Mouse (Mus musculus) G1E-ER4 (cell line): ENCODE measurements around the gene Pdcd2l. TPM values are rescaled to one million over a fixed set of nuclear protein-coding genes. Genes with fewer than 3 reads are reported as not detected.

Source experiments
- GATA1 ChIP-seq: IDR thresholded peaks from one replicate; pipeline ENCODE4 v1.8.0; 2012; ENCODE audit warnings: low read length, inconsistent platforms
- polyA plus RNA-seq: library from polyadenylated mRNA; stranded (reverse); fragments of >175 nt; gene quantifications from 2 replicates; pipeline ENCODE4 v1.2.3, GENCODE M21; 2012

The Pdcd2l gene
- polyA plus RNA-seq, 1 experiment = 11.6 TPM

DNA sequence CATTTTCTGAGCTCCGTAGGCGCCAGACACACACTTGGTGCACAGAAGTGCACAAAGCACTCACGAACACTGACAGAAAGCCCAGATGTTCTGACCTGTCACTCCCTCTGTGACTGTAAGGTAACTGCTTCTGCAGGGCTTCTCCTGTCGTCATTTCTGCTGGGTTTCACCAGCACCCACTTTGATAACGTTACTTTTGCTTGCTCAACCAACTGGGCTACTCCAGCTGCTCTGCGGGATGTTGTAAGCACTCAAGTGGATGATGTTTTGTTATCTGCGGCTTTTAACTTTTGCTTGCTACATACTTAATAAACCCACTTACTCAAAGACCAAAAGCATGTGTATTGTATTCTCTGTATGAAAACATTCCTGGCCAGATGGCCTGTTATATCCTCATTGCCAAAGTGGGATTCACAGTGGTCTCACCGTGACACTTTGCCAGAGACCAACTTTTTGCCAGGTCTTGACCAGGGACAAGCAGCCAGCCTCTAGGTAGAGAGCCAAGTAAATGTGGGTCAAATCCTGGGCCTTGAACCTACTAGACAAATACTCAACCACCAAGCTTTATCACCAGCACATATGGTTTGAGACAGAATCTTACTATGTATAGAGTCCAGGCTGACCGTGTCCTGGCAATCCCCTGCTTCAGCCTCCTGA, 25.3 kb upstream of the Pdcd2l start:
- no peak for TF ChIP-seq GATA1

DNA sequence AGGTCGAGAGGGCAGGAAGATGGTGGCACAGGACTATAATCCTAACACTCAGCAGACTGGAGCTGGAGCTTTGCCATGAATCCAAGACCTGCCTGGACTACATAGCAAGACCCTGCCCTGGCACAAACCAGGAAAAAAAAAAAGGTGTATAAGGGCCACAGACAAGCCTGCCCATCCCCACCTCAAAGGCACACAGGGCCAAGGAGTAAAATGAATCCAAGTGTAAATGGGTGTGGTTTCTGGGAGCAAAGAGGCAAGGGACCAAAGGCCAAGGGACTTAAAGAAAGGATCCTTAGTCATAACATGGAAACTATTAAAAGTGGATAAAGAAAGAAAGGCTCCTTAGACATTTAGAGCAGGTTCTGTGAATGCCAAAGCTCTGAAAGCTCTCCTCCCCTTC, 22.0 kb upstream of the Pdcd2l start:
- no peak for TF ChIP-seq GATA1

DNA sequence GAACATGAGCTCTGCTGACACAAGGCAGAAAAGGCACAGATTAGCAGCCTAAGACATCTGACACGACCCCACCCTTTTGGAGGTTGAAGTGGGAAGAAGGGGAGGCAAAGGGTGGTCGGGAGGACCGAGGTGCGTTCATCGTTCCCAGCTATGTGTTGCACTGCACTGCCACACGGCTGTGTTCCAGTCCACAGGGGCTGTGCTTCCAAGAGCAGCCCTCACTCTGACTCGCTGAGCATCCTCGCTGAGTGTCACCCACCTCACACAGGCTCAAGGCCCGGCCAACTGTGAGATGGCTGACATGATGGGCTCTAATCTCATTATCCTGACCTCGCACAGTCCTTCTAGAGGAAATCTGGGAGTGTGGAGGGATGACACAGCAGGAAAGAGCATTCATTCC, 20.0 kb upstream of the Pdcd2l start:
- no peak for TF ChIP-seq GATA1

- TF ChIP-seq GATA1 = no peak
Measured at GRCm38 (mm10) chr7:34215481-34215880, 19.0 kb upstream of the Pdcd2l start.

GRCm38 (mm10) chr7:34214644-34215043, 18.2 kb upstream of the Pdcd2l start:
- TF ChIP-seq GATA1 = no peak

DNA sequence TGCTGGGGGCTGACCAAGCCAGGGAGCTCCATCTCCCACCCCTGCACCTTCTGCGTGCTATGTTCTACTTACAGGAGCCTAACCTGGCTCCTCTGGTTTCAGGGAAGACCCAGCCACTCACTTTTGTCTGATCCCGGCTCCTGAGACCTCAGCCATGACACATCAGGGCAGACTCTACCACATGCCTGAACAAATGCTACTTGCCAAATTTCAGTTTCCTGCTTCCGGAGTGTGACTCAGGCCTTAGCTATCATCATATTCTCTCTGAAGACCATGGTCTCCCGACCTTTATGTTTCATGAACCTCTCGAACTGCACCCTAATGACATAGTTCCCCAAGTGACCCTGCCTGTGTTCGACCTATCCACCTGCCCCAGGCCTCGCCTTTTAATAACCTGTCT, 16.8 kb upstream of the Pdcd2l start:
- no peak for TF ChIP-seq GATA1

DNA sequence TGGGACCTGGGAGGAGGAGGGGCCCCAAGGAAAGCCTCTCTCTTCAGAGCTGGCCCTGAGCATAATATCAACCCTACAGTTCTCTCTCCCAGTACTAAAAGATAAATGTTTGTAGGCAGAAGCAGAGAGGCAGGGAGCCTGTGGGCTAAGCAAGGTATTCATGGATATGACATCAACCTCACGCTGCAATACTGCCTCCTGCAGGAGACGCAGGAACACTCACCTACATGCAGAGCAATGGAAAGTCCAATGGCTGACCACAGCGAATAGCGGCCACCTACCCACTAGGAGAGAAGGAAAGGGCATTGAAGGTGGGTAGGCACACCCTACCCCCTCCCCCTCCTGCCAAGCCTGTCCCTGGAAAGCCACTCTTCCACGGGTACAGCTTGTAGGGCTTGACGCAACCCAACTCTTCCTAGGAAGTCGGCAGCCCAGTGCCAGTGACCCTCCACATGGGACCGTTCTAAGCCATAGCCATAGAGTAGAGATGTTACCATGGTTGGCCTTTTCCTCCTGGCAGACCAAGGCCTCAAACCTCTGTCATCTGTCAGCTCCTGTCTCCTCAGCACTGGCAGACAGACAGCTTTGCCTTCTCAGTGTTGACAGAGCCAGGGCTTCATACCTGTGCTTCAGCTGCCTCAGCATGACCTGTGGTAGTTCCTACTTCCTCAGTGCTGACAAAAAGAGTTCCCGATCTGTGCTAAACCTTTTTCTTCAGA, 11.7 kb upstream of the Pdcd2l start:
- no peak for TF ChIP-seq GATA1

DNA sequence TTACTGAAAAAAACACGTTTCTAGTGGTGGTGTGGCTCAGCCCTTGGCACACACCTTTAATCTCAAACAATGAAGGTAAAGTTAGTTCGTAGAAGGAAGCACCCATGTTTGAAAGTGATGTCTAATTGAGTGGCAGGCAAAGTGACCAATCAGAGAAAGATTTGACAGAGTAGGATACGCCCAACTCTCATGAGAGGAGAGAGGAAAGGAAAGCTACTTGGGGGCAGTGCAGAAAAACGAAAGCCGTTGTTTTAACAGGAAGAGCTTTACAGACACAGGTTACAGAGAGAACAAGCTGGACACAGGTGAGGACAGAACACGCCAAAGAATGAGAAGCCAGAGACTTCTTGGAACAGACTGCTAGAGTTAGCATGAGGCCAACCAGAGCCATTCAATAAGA, 9.9 kb upstream of the Pdcd2l start:
- TF ChIP-seq GATA1 = no peak

GRCm38 (mm10) chr7:34200829-34201228, 4.4 kb upstream of the Pdcd2l start:
- TF ChIP-seq GATA1 = no peak

DNA sequence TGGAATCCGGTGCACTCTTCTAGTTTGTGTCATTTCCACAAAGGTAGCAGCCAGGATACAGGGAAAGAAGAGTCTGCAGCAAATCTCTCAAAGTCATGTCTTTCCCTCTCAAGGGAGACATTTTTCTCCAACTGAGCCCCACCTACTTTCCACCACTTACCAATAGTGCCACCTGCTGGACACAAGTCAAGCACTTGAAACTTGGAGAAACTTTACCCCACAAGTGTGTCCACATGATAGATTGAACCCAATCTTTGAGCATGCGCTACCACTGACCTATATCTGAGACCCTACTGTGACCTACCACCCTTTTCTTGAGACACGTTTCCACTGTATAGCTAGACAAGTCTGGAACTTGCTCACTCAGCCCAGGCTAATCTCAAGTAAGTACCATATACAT, 1.9 kb upstream of the Pdcd2l start:
- TF ChIP-seq GATA1 = no peak

DNA sequence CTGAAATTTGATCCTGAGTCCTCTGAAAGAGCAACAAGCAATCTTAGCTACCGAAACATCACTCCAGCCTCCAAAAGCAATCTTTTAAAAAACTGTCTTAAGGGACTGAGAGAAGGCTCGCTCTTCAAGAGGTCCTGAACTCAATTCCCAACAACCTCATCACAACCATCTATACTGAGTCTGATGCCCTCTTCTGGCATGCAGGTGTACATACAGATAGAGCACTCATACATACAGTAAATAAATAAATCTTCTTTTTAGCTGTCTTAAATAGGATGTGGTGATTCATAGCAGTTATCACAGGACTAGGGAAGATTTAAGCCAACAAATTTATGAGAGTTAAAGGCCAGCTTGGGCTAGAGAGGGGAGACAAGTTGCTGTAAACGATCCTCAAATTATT, 829 bp downstream of the Pdcd2l start:
- no peak for TF ChIP-seq GATA1

DNA sequence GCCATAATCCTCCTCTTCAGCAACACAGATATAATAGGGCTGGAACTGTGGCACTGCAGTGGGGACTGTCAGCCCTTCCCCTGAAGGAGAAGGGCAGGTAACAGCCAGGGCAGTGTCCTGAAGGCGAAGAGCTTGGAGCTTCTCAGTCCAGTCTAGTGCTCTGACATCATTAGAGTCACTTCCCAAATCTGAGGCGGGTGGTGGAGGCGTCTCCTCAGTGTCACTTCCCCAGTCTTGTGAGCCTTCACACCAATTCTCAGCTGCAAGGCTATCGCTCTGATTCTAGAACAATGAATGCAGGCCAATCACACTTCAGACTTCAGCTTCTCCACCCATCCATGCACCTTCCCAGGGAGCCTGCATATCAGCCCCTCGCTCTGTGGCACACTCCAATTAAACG, 3.6 kb downstream of the Pdcd2l start:
- TF ChIP-seq GATA1 = no peak

- no peak for TF ChIP-seq GATA1
Measured at GRCm38 (mm10) chr7:34189376-34189989, 7.0 kb downstream of the Pdcd2l start.

GRCm38 (mm10) chr7:34183794-34184193, 12.7 kb downstream of the Pdcd2l start:
- no peak for TF ChIP-seq GATA1

DNA sequence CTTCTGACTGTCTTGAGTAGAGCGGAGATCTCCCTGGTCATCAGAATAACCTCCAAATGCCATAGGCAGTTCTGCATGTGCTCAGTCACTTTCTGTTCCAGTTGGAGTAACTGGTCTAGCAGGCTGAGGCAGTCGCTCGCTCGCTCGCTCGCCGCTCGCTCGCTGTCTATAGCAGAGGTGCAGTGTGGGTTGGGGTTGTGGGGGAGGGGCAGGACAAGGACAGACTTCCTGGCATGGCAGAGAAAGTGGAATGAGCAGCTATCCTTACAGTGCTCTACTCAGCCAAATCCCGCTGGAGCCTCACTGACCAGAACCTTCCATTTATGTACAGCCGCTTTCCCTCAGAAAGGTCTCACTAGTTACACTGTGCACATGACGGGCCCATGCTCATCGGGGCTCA, 13.1 kb downstream of the Pdcd2l start:
- no peak for TF ChIP-seq GATA1

DNA sequence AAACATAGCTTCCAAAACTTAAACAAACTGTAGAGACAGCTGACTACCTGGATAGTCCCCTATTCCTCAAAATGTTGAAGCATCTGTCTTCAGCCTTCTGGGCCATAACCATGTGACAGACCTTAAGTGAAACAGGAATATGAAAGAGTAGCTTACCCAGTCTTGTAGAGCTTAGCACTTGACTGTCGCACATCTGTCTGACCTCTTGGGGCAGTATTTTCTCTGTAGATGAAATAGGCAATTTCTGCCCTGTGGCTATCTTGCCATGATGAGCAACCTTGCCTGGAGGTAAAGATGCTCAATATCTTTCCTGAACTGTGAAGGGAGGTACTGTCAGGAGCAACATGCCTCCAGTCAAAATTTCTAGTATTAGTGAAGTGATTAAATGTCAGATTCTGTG, 24.2 kb downstream of the Pdcd2l start:
- no peak for TF ChIP-seq GATA1

DNA sequence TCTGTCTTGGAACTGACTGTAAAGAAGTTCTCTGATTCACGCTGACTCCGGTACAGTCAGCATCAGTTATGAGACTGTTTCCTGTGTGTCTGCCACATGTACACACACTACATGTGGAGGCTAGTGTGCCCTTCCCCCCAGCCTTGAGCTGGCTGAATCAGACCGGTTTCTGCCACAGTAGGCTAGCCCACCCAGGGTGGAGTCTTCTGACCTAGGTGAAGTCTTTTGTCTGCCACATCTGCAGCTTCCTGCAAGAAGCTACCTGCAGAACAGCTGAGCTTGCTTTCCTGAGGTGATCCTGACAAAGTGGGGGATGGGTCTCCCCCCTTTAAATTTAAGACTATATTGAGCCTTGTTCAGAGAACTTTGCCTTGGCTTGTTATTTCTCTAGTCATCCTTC, 27.0 kb downstream of the Pdcd2l start, which contains the start of gene Uba2:
Uba2 (minus strand) TSS at position 146 of the 400 bp plus-strand sequence.
- TF ChIP-seq GATA1 = no peak
